Mouse (Mus musculus): ENCODE results near the gene Cabp7. TPM values are rescaled to one million over a fixed set of nuclear protein-coding genes. Genes with fewer than 3 reads are reported as not detected.

Gene Cabp7
- polyA plus RNA-seq (2014; fragmentation: Nextera tagmentation; extraction: Ambion mirVana) = 0.15 and 0.16 TPM in 2 replicates

DNA sequence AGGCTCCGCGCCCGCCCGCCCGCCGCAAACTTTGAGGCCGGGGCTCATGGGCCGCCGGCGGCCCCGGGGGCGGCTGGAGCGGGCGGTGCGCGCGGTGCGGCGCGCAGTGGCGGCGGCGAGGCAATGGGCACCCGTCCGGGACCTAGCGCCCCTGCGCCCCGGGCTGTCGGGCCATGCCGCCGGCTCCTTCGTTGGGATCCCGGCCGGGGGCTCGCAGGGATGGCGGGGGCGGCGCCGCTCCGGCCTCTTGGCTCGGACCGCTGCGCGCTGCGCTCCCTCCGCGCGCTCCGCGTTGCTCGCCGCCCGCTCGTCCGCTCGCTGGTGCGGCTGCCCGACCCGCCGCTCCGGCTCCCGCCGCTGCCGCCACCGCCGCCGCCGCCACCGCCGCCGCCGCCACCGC is at the start of gene Cabp7:
TSS of gene Cabp7 (minus strand) at position 46 of the 400 bp plus-strand sequence.
- whole genome bisulfite sequencing = 0% methylated on average over 10 of the region's 73 CpGs
- no peak within 1 kb of the TSS for H3K9ac ChIP-seq (ENCODE audit: low read length)
- H3K36me3 ChIP-seq (ENCODE audit: control insufficient read depth, insufficient read depth, low read length) = no peaks in the 10 kb centered on the region
- DNase-seq (ENCODE audit: low spot score) (no peak), ATAC-seq (replicated peaks; ENCODE audit: low FRiP score, low TSS enrichment, low read depth) (no peak)
- H3K4me2 ChIP-seq (ENCODE audit: low read length) = peak within 1 kb of the TSS; percentile 76
- no peaks in the 10 kb centered on the region for H3K9me3 ChIP-seq (ENCODE audit: control insufficient read depth, low read length)
- peaks cover 7% of the 10 kb centered on the region for H3K4me1 ChIP-seq (replicated peaks; ENCODE audit: control insufficient read depth, insufficient read depth, low read length)
- H3K27me3 ChIP-seq (replicated peaks; ENCODE audit: control insufficient read depth, insufficient read depth, low read length) = peaks cover 69% of the 10 kb centered on the region
- H3K27ac ChIP-seq (ENCODE audit: low read depth) = no peak within 1 kb of the TSS
- H3K4me3 ChIP-seq (ENCODE audit: low read depth, low read length) = peak within 1 kb of the TSS; percentile 35

DNA sequence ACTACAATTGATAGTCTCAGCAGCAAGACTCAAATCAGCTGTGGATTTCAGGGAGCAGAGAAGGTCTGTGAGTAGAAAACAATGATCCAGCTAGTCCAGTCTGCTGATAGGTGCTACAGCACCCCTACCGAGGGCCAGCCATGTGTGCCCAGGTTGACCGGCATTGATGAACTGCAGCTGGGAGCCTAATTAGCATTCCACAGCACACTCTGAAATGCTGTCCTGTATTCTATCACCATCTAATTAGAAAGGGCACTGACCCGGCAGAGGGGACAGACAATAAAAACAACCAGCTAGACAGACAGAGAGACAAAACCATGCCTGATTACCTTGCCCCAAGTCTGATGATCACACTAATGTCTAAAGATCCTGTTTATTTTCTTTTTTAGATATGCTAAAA is 46.4 kb upstream of the Cabp7 start:
- ATAC-seq (replicated peaks; ENCODE audit: low FRiP score, low TSS enrichment, low read depth) = no peak
- no peaks in the 10 kb centered on the region for H3K4me1 ChIP-seq (replicated peaks; ENCODE audit: control insufficient read depth, insufficient read depth, low read length)
- no peak overlapping the region for H3K9ac ChIP-seq (ENCODE audit: low read length)
- DNase-seq (ENCODE audit: low spot score) = no peak
- peaks cover 50% of the 10 kb centered on the region for H3K36me3 ChIP-seq (ENCODE audit: control insufficient read depth, insufficient read depth, low read length)
- no peak overlapping the region for H3K4me3 ChIP-seq (ENCODE audit: low read depth, low read length)
- 27% methylated on average over 3 of the region's 3 CpGs for WGBS
- H3K27ac ChIP-seq (ENCODE audit: low read depth) = no peak overlapping the region
- H3K4me2 ChIP-seq (ENCODE audit: low read length) = no peak overlapping the region
- H3K27me3 ChIP-seq (replicated peaks; ENCODE audit: control insufficient read depth, insufficient read depth, low read length) = no peaks in the 10 kb centered on the region
- H3K9me3 ChIP-seq (ENCODE audit: control insufficient read depth, low read length) = no peaks in the 10 kb centered on the region

DNA sequence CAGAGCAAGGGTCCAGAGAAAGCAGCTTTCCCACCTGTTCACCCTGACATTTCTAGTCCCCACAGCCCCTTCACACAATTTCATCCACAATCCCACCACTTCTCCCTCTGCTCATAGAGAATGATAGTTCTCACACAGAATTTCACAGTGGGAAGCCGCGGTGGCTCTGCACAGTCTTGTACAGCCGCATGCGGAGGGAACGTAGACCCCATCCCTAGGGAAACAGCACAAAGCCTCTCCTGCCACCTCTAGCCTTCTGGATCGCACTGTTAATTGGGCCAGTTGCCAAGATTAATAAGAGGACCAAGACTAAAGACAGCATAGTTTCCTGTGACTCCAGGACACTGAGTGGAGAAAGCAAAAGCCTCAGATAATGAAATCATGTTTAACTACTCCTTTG is 45.0 kb upstream of the Cabp7 start:
- no peak overlapping the region for H3K27ac ChIP-seq (ENCODE audit: low read depth)
- peaks cover 51% of the 10 kb centered on the region for H3K36me3 ChIP-seq (ENCODE audit: control insufficient read depth, insufficient read depth, low read length)
- H3K4me1 ChIP-seq (replicated peaks; ENCODE audit: control insufficient read depth, insufficient read depth, low read length) = no peaks in the 10 kb centered on the region
- WGBS = 85% methylated on average over 6 of the region's 6 CpGs
- H3K4me3 ChIP-seq (ENCODE audit: low read depth, low read length) = no peak overlapping the region
- H3K27me3 ChIP-seq (replicated peaks; ENCODE audit: control insufficient read depth, insufficient read depth, low read length) = no peaks in the 10 kb centered on the region
- H3K9ac ChIP-seq (ENCODE audit: low read length) = no peak overlapping the region
- no peak for ATAC-seq (replicated peaks; ENCODE audit: low FRiP score, low TSS enrichment, low read depth)
- no peaks in the 10 kb centered on the region for H3K9me3 ChIP-seq (ENCODE audit: control insufficient read depth, low read length)
- no peak overlapping the region for H3K4me2 ChIP-seq (ENCODE audit: low read length)
- no peak for DNase-seq (ENCODE audit: low spot score)

DNA sequence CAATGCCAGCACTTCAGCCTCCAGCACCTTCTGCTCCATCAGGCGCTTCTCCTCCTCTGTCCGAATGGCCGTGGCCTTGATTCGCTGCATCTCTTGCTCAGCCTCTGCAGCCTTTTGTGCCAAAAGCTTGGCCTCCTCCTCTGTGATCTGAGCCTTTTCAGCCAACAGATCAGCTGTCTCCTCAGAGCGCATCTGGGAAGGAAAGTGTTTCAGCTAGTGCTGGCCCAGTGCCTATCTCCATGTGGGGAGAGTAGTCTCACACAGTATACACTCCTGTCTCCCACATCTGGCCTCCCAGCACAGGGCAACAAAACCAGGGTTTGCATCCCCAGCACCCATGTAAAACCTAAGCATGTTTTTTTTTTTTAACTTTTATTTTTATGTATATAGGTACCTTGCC is 43.1 kb upstream of the Cabp7 start:
- 97% methylated on average over 5 of the region's 5 CpGs for WGBS
- ATAC-seq (replicated peaks; ENCODE audit: low FRiP score, low TSS enrichment, low read depth) (no peak), DNase-seq (ENCODE audit: low spot score) (no peak)

DNA sequence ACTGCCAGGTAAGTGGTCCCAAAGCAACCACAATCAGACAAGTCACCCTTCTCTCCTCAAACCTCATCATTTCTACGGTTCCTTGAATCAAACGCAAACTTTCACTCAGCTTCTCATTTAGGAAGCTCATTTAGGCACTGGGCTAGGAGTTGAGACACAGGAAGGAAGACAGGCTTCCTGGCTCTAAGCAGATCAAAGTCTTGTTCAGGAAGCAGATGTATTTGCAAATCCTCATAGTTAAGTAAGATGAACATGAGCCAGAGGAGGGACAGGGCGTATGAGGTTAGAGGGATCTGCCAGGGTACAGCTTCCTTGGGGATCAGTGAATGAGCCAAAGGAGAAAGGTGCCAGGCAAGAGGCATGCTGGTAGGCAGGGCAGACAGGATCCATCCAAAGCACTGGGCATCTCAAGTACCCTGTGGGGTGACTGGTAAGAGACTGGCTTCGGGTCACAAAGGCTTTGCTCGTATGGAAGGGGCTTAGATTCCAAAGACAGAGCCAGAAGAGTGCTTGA is 38.1 kb upstream of the Cabp7 start:
- WGBS = 91% methylated on average over 5 of the region's 5 CpGs
- no peaks in the 10 kb centered on the region for H3K9me3 ChIP-seq (ENCODE audit: control insufficient read depth, low read length)
- no peak overlapping the region for H3K9ac ChIP-seq (ENCODE audit: low read length)
- H3K36me3 ChIP-seq (ENCODE audit: control insufficient read depth, insufficient read depth, low read length) = peaks cover 76% of the 10 kb centered on the region
- H3K27ac ChIP-seq (ENCODE audit: low read depth) = no peak overlapping the region
- H3K4me3 ChIP-seq (ENCODE audit: low read depth, low read length) = no peak overlapping the region
- ATAC-seq (replicated peaks; ENCODE audit: low FRiP score, low TSS enrichment, low read depth) = no peak
- H3K27me3 ChIP-seq (replicated peaks; ENCODE audit: control insufficient read depth, insufficient read depth, low read length) = no peaks in the 10 kb centered on the region
- DNase-seq (ENCODE audit: low spot score) = no peak
- no peaks in the 10 kb centered on the region for H3K4me1 ChIP-seq (replicated peaks; ENCODE audit: control insufficient read depth, insufficient read depth, low read length)
- H3K4me2 ChIP-seq (ENCODE audit: low read length) = no peak overlapping the region

More for the DNA sequence above, 43.1 kb upstream of the Cabp7 start:
- H3K9me3 ChIP-seq (ENCODE audit: control insufficient read depth, low read length) = no peaks in the 10 kb centered on the region
- H3K27me3 ChIP-seq (replicated peaks; ENCODE audit: control insufficient read depth, insufficient read depth, low read length) = no peaks in the 10 kb centered on the region
- H3K4me3 ChIP-seq (ENCODE audit: low read depth, low read length) = no peak overlapping the region
- H3K4me2 ChIP-seq (ENCODE audit: low read length) = no peak overlapping the region
- H3K4me1 ChIP-seq (replicated peaks; ENCODE audit: control insufficient read depth, insufficient read depth, low read length) = no peaks in the 10 kb centered on the region
- no peak overlapping the region for H3K9ac ChIP-seq (ENCODE audit: low read length)
- peaks cover 67% of the 10 kb centered on the region for H3K36me3 ChIP-seq (ENCODE audit: control insufficient read depth, insufficient read depth, low read length)
- no peak overlapping the region for H3K27ac ChIP-seq (ENCODE audit: low read depth)

DNA sequence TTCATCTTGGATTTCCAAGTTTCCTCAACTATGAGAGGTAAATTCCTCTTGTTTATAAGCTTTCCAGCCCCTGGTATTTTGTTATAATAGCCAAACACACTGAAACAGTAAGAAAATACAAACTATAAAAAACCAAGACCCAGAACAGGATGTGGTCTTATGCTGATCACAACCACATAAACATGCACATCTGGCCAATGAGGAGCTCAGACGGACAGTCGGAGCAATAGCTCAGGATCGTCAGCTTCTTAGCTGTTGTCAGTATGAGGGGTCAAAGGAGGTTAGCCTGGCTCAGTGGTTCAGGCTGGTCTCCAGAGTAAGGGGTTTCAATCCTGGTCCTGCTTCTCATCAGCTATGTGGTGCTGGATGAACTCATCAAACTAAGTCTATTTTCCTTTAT is 36.5 kb upstream of the Cabp7 start:
- WGBS = 73% methylated on average over 3 of the region's 3 CpGs
- peaks cover 80% of the 10 kb centered on the region for H3K36me3 ChIP-seq (ENCODE audit: control insufficient read depth, insufficient read depth, low read length)

DNA sequence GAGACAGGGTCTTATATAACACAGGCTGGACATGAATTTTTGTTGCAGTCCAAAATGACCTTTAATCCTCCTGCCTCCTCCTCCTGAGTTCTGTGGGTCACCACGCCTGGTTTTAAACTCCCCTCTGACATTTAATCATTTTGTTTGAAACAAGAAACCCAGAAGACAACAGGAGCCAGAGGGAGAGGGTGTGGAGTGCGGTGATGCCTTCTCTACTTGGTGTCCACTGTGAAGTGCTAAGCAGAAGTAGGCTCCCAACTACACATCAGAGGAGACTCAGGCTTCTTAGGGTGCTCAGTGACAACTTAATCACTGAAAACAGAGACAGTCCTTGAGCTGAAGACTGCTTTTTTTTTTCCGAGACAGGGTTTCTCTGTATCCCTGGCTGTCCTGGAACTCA is 34.3 kb upstream of the Cabp7 start:
- DNase-seq (ENCODE audit: low spot score) (no peak), ATAC-seq (replicated peaks; ENCODE audit: low FRiP score, low TSS enrichment, low read depth) (no peak)
- H3K4me3 ChIP-seq (ENCODE audit: low read depth, low read length) = no peak overlapping the region
- no peaks in the 10 kb centered on the region for H3K4me1 ChIP-seq (replicated peaks; ENCODE audit: control insufficient read depth, insufficient read depth, low read length)
- H3K27ac ChIP-seq (ENCODE audit: low read depth) = no peak overlapping the region
- H3K9me3 ChIP-seq (ENCODE audit: control insufficient read depth, low read length) = no peaks in the 10 kb centered on the region
- H3K36me3 ChIP-seq (ENCODE audit: control insufficient read depth, insufficient read depth, low read length) = peaks cover 75% of the 10 kb centered on the region
- H3K4me2 ChIP-seq (ENCODE audit: low read length) = no peak overlapping the region
- no peak overlapping the region for H3K9ac ChIP-seq (ENCODE audit: low read length)
- 78% methylated on average over 3 of the region's 3 CpGs for WGBS
- no peaks in the 10 kb centered on the region for H3K27me3 ChIP-seq (replicated peaks; ENCODE audit: control insufficient read depth, insufficient read depth, low read length)

More for the DNA sequence above, 36.5 kb upstream of the Cabp7 start:
- no peak for ATAC-seq (replicated peaks; ENCODE audit: low FRiP score, low TSS enrichment, low read depth)
- no peak for DNase-seq (ENCODE audit: low spot score)
- no peaks in the 10 kb centered on the region for H3K4me1 ChIP-seq (replicated peaks; ENCODE audit: control insufficient read depth, insufficient read depth, low read length)
- H3K9ac ChIP-seq (ENCODE audit: low read length) = no peak overlapping the region
- H3K27ac ChIP-seq (ENCODE audit: low read depth) = no peak overlapping the region
- no peaks in the 10 kb centered on the region for H3K9me3 ChIP-seq (ENCODE audit: control insufficient read depth, low read length)
- H3K4me3 ChIP-seq (ENCODE audit: low read depth, low read length) = no peak overlapping the region
- no peak overlapping the region for H3K4me2 ChIP-seq (ENCODE audit: low read length)
- no peaks in the 10 kb centered on the region for H3K27me3 ChIP-seq (replicated peaks; ENCODE audit: control insufficient read depth, insufficient read depth, low read length)

DNA sequence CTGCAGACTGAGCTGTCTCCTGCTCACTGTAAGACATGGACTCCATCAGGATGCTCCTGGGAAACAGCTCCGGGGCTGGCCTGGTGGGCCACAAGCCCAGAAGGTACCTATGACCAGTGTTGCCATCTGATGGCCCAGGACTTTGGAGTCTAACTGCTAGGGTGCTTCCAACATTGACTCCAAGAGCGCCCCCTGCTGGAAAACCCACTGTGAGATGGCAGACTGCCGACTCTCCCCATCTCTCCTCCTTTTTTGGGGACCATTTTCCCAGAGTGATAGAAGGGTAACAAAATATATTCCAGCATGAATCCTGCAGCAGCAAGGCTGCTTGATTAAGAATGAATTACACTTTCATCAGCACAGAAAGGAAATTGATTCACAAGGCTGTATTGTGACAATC is 26.3 kb upstream of the Cabp7 start:
- Histone ChIP-seq H3K4me3 (ENCODE audit: low read depth, low read length) (no peak overlapping the region), H3K9me3 (ENCODE audit: control insufficient read depth, low read length) (no peaks in the 10 kb centered on the region), H3K27me3 (replicated peaks; ENCODE audit: control insufficient read depth, insufficient read depth, low read length) (no peaks in the 10 kb centered on the region), H3K9ac (ENCODE audit: low read length) (no peak overlapping the region), H3K27ac (ENCODE audit: low read depth) (no peak overlapping the region), H3K4me1 (replicated peaks; ENCODE audit: control insufficient read depth, insufficient read depth, low read length) (no peaks in the 10 kb centered on the region), H3K36me3 (ENCODE audit: control insufficient read depth, insufficient read depth, low read length) (peaks cover 31% of the 10 kb centered on the region), H3K4me2 (ENCODE audit: low read length) (no peak overlapping the region)
- 31% methylated on average over 3 of the region's 3 CpGs for WGBS
- no peak for ATAC-seq (replicated peaks; ENCODE audit: low FRiP score, low TSS enrichment, low read depth)
- DNase-seq (ENCODE audit: low spot score) = peak; percentile 86

DNA sequence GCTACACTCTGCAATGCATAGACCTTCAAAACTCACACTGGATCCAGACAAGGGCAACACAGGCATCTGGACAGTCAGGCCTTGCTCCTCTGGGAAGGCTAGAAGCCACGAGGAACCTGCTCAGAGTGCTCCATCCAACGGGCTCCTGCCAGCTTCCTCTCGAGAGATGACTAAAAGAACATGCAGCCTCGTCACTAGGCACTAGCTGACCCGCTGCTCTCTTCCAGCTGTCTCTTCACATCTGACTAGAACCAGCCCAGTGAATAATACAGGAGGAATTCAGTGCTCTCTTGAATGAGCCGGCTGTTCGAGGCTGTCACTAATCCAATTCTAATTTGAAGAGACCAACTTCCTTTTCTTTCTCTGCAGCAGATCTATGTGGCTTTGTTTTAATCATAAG is 25.2 kb upstream of the Cabp7 start:
- no peaks in the 10 kb centered on the region for H3K9me3 ChIP-seq (ENCODE audit: control insufficient read depth, low read length)
- no peaks in the 10 kb centered on the region for H3K4me1 ChIP-seq (replicated peaks; ENCODE audit: control insufficient read depth, insufficient read depth, low read length)
- WGBS = 83% methylated on average over 7 of the region's 7 CpGs
- no peaks in the 10 kb centered on the region for H3K27me3 ChIP-seq (replicated peaks; ENCODE audit: control insufficient read depth, insufficient read depth, low read length)
- H3K4me2 ChIP-seq (ENCODE audit: low read length) = no peak overlapping the region
- no peak for DNase-seq (ENCODE audit: low spot score)
- ATAC-seq (replicated peaks; ENCODE audit: low FRiP score, low TSS enrichment, low read depth) = no peak
- no peak overlapping the region for H3K4me3 ChIP-seq (ENCODE audit: low read depth, low read length)
- H3K9ac ChIP-seq (ENCODE audit: low read length) = no peak overlapping the region
- H3K36me3 ChIP-seq (ENCODE audit: control insufficient read depth, insufficient read depth, low read length) = peaks cover 23% of the 10 kb centered on the region; the same call in 1 of the 2 replicates
- H3K27ac ChIP-seq (ENCODE audit: low read depth) = no peak overlapping the region
